Mouse (Mus musculus) midbrain, embryonic 14.5 days (tissue): ENCODE measurements around the gene Mctp1. TPM values are rescaled to one million over a fixed set of nuclear protein-coding genes. Genes with fewer than 3 reads are reported as not detected.
"Not testable (repeated sequence)": the region's sequence is repeated elsewhere in the genome, so short reads cannot be mapped to it uniquely, and the experiment has no call there.

Experiments used
- ATAC-seq: fragments of 200-750 bp; cut with Nextera tagmentation; 2 replicates; pipeline ENCODE4 v1.8.0; 2017; ENCODE audit warnings: moderate number of reproducible peaks, moderate library complexity; ENCODE audit not compliant: low FRiP score, low TSS enrichment
- DNase-seq: peaks from one replicate; pipeline ENCODE4 v3.0.0-alpha.2; 2015
- H3K27ac ChIP-seq: fragments of 300-500 bp; sonication (generic); replicated peaks from 2 replicates; pipeline ENCODE4 v1.5.1; 2014; ENCODE audit warnings: mild to moderate bottlenecking, low read depth, low read length, moderate library complexity
- H3K27me3 ChIP-seq: fragments of 300-500 bp; sonication (generic); 2 replicates; pipeline ENCODE4 v1.6.1; 2014; ENCODE audit warnings: low read length, control low read depth, mixed read lengths; ENCODE audit not compliant: control insufficient read depth, insufficient read depth
- H3K36me3 ChIP-seq: fragments of 300-500 bp; sonication (generic); 2 replicates; pipeline ENCODE4 v1.6.1; 2014; ENCODE audit warnings: low read length, control low read depth; ENCODE audit not compliant: control insufficient read depth, insufficient read depth
- H3K4me1 ChIP-seq: fragments of 300-500 bp; sonication (generic); 2 replicates; pipeline ENCODE4 v1.6.1; 2014; ENCODE audit warnings: mild to moderate bottlenecking, antibody characterized with exemption, low read length, control low read depth; ENCODE audit not compliant: control insufficient read depth, insufficient read depth
- H3K4me2 ChIP-seq: fragments of 300-500 bp; sonication (generic); 2 replicates; pipeline ENCODE4 v1.6.1; 2014; ENCODE audit warnings: mild to moderate bottlenecking, low read length, moderate library complexity
- H3K4me3 ChIP-seq: fragments of 300-500 bp; sonication (generic); replicated peaks from 2 replicates; pipeline ENCODE4 v1.5.1; 2014; ENCODE audit warnings: low read depth, low read length
- H3K9ac ChIP-seq: fragments of 300-500 bp; sonication (generic); replicated peaks from 2 replicates; pipeline ENCODE4 v1.6.1; 2014; ENCODE audit warnings: mild to moderate bottlenecking, low read length, moderate library complexity
- H3K9me3 ChIP-seq: fragments of 300-500 bp; sonication (generic); 2 replicates; pipeline ENCODE4 v1.6.1; 2016; ENCODE audit warnings: low read length, control low read depth, mixed read lengths; ENCODE audit not compliant: control insufficient read depth
- WGBS: fragments of 180-500 bp; shearing (Covaris S2); extraction: QIAGEN DNeasy Blood & Tissue Kit; methylation state at CpG from one replicate; pipeline ENCODE4 v1.1.7; 2014; 5-methylcytosine and 5-hydroxymethylcytosine counted together
- polyA plus RNA-seq: library from polyadenylated mRNA; unstranded; fragments of >200 nt; fragmentation: Nextera tagmentation; extraction: Ambion mirVana; gene quantifications from 2 replicates; pipeline ENCODE4 v1.2.1, GENCODE M21; 2014

Gene Mctp1
- polyA plus RNA-seq, 1 experiment from 2014 or later = 6.1 TPM

GRCm38 (mm10) chr13:76433438-76433837 lies 49.1 kb downstream of the Mctp1 start:
- 86% methylated on average over 4 of the region's 4 CpGs for WGBS
- Histone ChIP-seq H3K9ac (no peak overlapping the region), H3K4me1 (no peaks in the 10 kb centered on the region), H3K4me3 (no peak overlapping the region), H3K4me2 (no peak overlapping the region), H3K27ac (no peak overlapping the region), H3K9me3 (no peaks in the 10 kb centered on the region), H3K36me3 (no peaks in the 10 kb centered on the region), H3K27me3 (no peaks in the 10 kb centered on the region)
- DNase-seq (no peak), ATAC-seq (no peak)

- no peak for ATAC-seq
- H3K27ac ChIP-seq = no peak overlapping the region
- no peaks in the 10 kb centered on the region for H3K36me3 ChIP-seq
- no peak overlapping the region for H3K9ac ChIP-seq
- no peaks in the 10 kb centered on the region for H3K9me3 ChIP-seq
- no peak for DNase-seq
- no peaks in the 10 kb centered on the region for H3K27me3 ChIP-seq
- H3K4me3 ChIP-seq = no peak overlapping the region
- no peaks in the 10 kb centered on the region for H3K4me1 ChIP-seq
- H3K4me2 ChIP-seq = no peak overlapping the region
Measured at GRCm38 (mm10) chr13:76436426-76436825, 52.1 kb downstream of the Mctp1 start.

- H3K9me3 ChIP-seq = no peaks in the 10 kb centered on the region
- DNase-seq = no peak
- H3K36me3 ChIP-seq = no peaks in the 10 kb centered on the region
- H3K9ac ChIP-seq = no peak overlapping the region
- WGBS = 98% methylated on average over 1 of the region's 1 CpGs
- H3K27ac ChIP-seq = no peak overlapping the region
- no peak overlapping the region for H3K4me3 ChIP-seq
- H3K27me3 ChIP-seq = no peaks in the 10 kb centered on the region
- no peaks in the 10 kb centered on the region for H3K4me1 ChIP-seq
- no peak for ATAC-seq
- H3K4me2 ChIP-seq = no peak overlapping the region
Measured at GRCm38 (mm10) chr13:76438765-76439164, 54.4 kb downstream of the Mctp1 start.

GRCm38 (mm10) chr13:76446059-76446458 lies 61.7 kb downstream of the Mctp1 start:
- WGBS = 78% methylated on average over 1 of the region's 1 CpGs
- H3K4me2 ChIP-seq = no peak overlapping the region

GRCm38 (mm10) chr13:76447528-76447927 lies 63.2 kb downstream of the Mctp1 start:
- WGBS = 82% methylated on average over 1 of the region's 1 CpGs
- no peak for ATAC-seq
- Histone ChIP-seq H3K27ac (no peak overlapping the region), H3K27me3 (no peaks in the 10 kb centered on the region), H3K36me3 (no peaks in the 10 kb centered on the region), H3K4me2 (no peak overlapping the region), H3K4me1 (no peaks in the 10 kb centered on the region), H3K4me3 (no peak overlapping the region), H3K9me3 (no peaks in the 10 kb centered on the region), H3K9ac (no peak overlapping the region)
- no peak for DNase-seq

More at GRCm38 (mm10) chr13:76446059-76446458, 61.7 kb downstream of the Mctp1 start:
- no peak overlapping the region for H3K4me3 ChIP-seq
- H3K4me1 ChIP-seq = no peaks in the 10 kb centered on the region
- H3K27ac ChIP-seq = no peak overlapping the region
- ATAC-seq (no peak), DNase-seq (no peak)
- H3K9ac ChIP-seq = no peak overlapping the region
- H3K9me3 ChIP-seq = no peaks in the 10 kb centered on the region
- H3K36me3 ChIP-seq = no peaks in the 10 kb centered on the region
- H3K27me3 ChIP-seq = no peaks in the 10 kb centered on the region

- not testable (repeated sequence) for H3K27me3 ChIP-seq, DNase-seq, H3K4me1 ChIP-seq, H3K36me3 ChIP-seq, H3K9ac ChIP-seq, H3K4me3 ChIP-seq, ATAC-seq, H3K27ac ChIP-seq, H3K9me3 ChIP-seq, H3K4me2 ChIP-seq
- WGBS = 82% methylated on average over 3 of the region's 3 CpGs
Measured at GRCm38 (mm10) chr13:76451526-76451925, 67.2 kb downstream of the Mctp1 start.

- Histone ChIP-seq H3K27ac (no peak overlapping the region), H3K27me3 (no peaks in the 10 kb centered on the region), H3K4me3 (no peak overlapping the region), H3K36me3 (no peaks in the 10 kb centered on the region), H3K9ac (no peak overlapping the region), H3K4me2 (no peak overlapping the region), H3K4me1 (no peaks in the 10 kb centered on the region), H3K9me3 (no peaks in the 10 kb centered on the region)
- DNase-seq = no peak
- ATAC-seq = no peak
Measured at GRCm38 (mm10) chr13:76481601-76482000, 97.3 kb downstream of the Mctp1 start.

GRCm38 (mm10) chr13:76482998-76483397 lies 98.7 kb downstream of the Mctp1 start:
- H3K9ac ChIP-seq = no peak overlapping the region
- DNase-seq (no peak), ATAC-seq (no peak)
- H3K36me3 ChIP-seq = no peaks in the 10 kb centered on the region
- no peak overlapping the region for H3K4me2 ChIP-seq
- 79% methylated on average over 2 of the region's 2 CpGs for WGBS
- no peak overlapping the region for H3K4me3 ChIP-seq
- no peak overlapping the region for H3K27ac ChIP-seq
- no peaks in the 10 kb centered on the region for H3K27me3 ChIP-seq
- H3K4me1 ChIP-seq = no peaks in the 10 kb centered on the region
- H3K9me3 ChIP-seq = no peaks in the 10 kb centered on the region

- ATAC-seq = no peak
- H3K27me3 ChIP-seq = no peaks in the 10 kb centered on the region
- 38% methylated on average over 2 of the region's 2 CpGs for WGBS
Measured at GRCm38 (mm10) chr13:76484086-76484709, 99.9 kb downstream of the Mctp1 start.

More at GRCm38 (mm10) chr13:76484086-76484709, 99.9 kb downstream of the Mctp1 start:
- DNase-seq = peak; percentile 51
- H3K36me3 ChIP-seq = no peaks in the 10 kb centered on the region
- no peak overlapping the region for H3K4me3 ChIP-seq
- H3K9me3 ChIP-seq = no peaks in the 10 kb centered on the region
- no peaks in the 10 kb centered on the region for H3K4me1 ChIP-seq
- H3K4me2 ChIP-seq = no peak overlapping the region
- no peak overlapping the region for H3K9ac ChIP-seq
- H3K27ac ChIP-seq = no peak overlapping the region
